Mouse (Mus musculus) neural tube, embryonic 11.5 days (tissue): ENCODE measurements around the gene Slc26a11. TPM values are rescaled to one million over a fixed set of nuclear protein-coding genes. Genes with fewer than 3 reads are reported as not detected.
"Not testable (repeated sequence)": the region's sequence is repeated elsewhere in the genome, so short reads cannot be mapped to it uniquely, and the experiment has no call there.

Experiments used
- ATAC-seq: fragments of 200-750 bp; cut with Nextera tagmentation; 2 replicates; pipeline ENCODE4 v1.8.0; 2017; ENCODE audit warnings: moderate number of reproducible peaks, mild to moderate bottlenecking, moderate TSS enrichment, moderate library complexity; ENCODE audit not compliant: insufficient read depth, low FRiP score, low TSS enrichment
- DNase-seq: peaks from one replicate; pipeline ENCODE4 v3.0.0-alpha.2; 2015; ENCODE audit warnings: low spot score
- H3K27ac ChIP-seq: fragments of 300-500 bp; sonication (generic); 2 replicates; pipeline ENCODE4 v1.5.1; 2014; ENCODE audit warnings: low read depth, mild to moderate bottlenecking, low read length
- H3K27me3 ChIP-seq: fragments of 300-500 bp; sonication (generic); 2 replicates; pipeline ENCODE4 v1.6.1; 2014; ENCODE audit warnings: mild to moderate bottlenecking, low read length, mixed read lengths; ENCODE audit not compliant: control insufficient read depth, insufficient read depth
- H3K36me3 ChIP-seq: fragments of 300-500 bp; sonication (generic); 2 replicates; pipeline ENCODE4 v1.6.1; 2014; ENCODE audit warnings: mild to moderate bottlenecking, low read length, moderate library complexity, mixed read lengths; ENCODE audit not compliant: control insufficient read depth, insufficient read depth
- H3K4me1 ChIP-seq: fragments of 300-500 bp; sonication (generic); 2 replicates; pipeline ENCODE4 v1.6.1; 2014; ENCODE audit warnings: low read length, mixed read lengths; ENCODE audit not compliant: control insufficient read depth, insufficient read depth
- H3K4me2 ChIP-seq: fragments of 300-500 bp; sonication (generic); 2 replicates; pipeline ENCODE4 v1.6.1; 2014; ENCODE audit warnings: low read depth, mild to moderate bottlenecking, moderate library complexity
- H3K4me3 ChIP-seq: fragments of 300-500 bp; sonication (generic); 2 replicates; pipeline ENCODE4 v1.5.1; 2014; ENCODE audit warnings: low read depth, low read length
- H3K9ac ChIP-seq: fragments of 300-500 bp; sonication (generic); 2 replicates; pipeline ENCODE4 v1.6.1; 2014; ENCODE audit warnings: mild to moderate bottlenecking, low read length
- H3K9me3 ChIP-seq: fragments of 300-500 bp; sonication (generic); 2 replicates; pipeline ENCODE4 v1.6.1; 2016; ENCODE audit warnings: low read length; ENCODE audit not compliant: control insufficient read depth
- WGBS: fragments of 180-500 bp; shearing (Covaris S2); extraction: QIAGEN DNeasy Blood & Tissue Kit; methylation state at CpG from one replicate; pipeline ENCODE4 v1.1.7; 2014; 5-methylcytosine and 5-hydroxymethylcytosine counted together
- polyA plus RNA-seq: library from polyadenylated mRNA; unstranded; fragments of >200 nt; fragmentation: Nextera tagmentation; extraction: Ambion mirVana; gene quantifications from 2 replicates; pipeline ENCODE4 v1.2.1, GENCODE M21; 2014

Slc26a11 gene
- polyA plus RNA-seq, 1 experiment from 2014 or later, result 4.3 TPM

- H3K4me3 ChIP-seq, result no peak overlapping the region
- DNase-seq (no peak), ATAC-seq (no peak)
- H3K4me2 ChIP-seq, result no peak overlapping the region
- H3K36me3 ChIP-seq, result no peaks in the 10 kb centered on the region; the same call in 1 of the 2 replicates
- H3K4me1 ChIP-seq, result no peaks in the 10 kb centered on the region
- WGBS, result 86% methylated on average over 1 of the region's 1 CpGs
- no peaks in the 10 kb centered on the region for H3K27me3 ChIP-seq
- H3K9ac ChIP-seq, result no peak overlapping the region
- no peaks in the 10 kb centered on the region for H3K9me3 ChIP-seq
- no peak overlapping the region for H3K27ac ChIP-seq
Measured at GRCm38 (mm10) chr11:119378551-119378950, 23.2 kb downstream of the Slc26a11 start.

- no peak overlapping the region for H3K27ac ChIP-seq
- H3K4me2 ChIP-seq, result no peak overlapping the region
- H3K36me3 ChIP-seq, result no peaks in the 10 kb centered on the region; the same call in 1 of the 2 replicates
- H3K27me3 ChIP-seq, result no peaks in the 10 kb centered on the region
- DNase-seq (no peak), ATAC-seq (no peak)
- no peak overlapping the region for H3K4me3 ChIP-seq
- H3K9me3 ChIP-seq, result no peaks in the 10 kb centered on the region
- H3K4me1 ChIP-seq, result no peaks in the 10 kb centered on the region
- whole genome bisulfite sequencing, result 90% methylated on average over 9 of the region's 9 CpGs
- no peak overlapping the region for H3K9ac ChIP-seq
Measured at GRCm38 (mm10) chr11:119381631-119382337, 26.4 kb downstream of the Slc26a11 start.

GRCm38 (mm10) chr11:119382338-119382850 is 27.0 kb downstream of the Slc26a11 start:
- Histone ChIP-seq H3K9ac (no peak overlapping the region), H3K4me1 (no peaks in the 10 kb centered on the region), H3K27ac (no peak overlapping the region), H3K9me3 (no peaks in the 10 kb centered on the region), H3K4me3 (no peak overlapping the region), H3K27me3 (no peaks in the 10 kb centered on the region), H3K4me2 (no peak overlapping the region), H3K36me3 (no peaks in the 10 kb centered on the region; the same call in 1 of the 2 replicates)
- ATAC-seq, result no peak
- no peak for DNase-seq
- WGBS, result 82% methylated on average over 6 of the region's 6 CpGs

- no peak overlapping the region for H3K9ac ChIP-seq
- H3K27ac ChIP-seq, result no peak overlapping the region
- 76% methylated on average over 4 of the region's 4 CpGs for WGBS
- no peak overlapping the region for H3K4me3 ChIP-seq
- DNase-seq, result no peak
- no peaks in the 10 kb centered on the region for H3K4me1 ChIP-seq
- no peak overlapping the region for H3K4me2 ChIP-seq
- peaks cover 7% of the 10 kb centered on the region for H3K27me3 ChIP-seq
- no peak for ATAC-seq
- H3K36me3 ChIP-seq, result no peaks in the 10 kb centered on the region
- H3K9me3 ChIP-seq, result no peaks in the 10 kb centered on the region
Measured at GRCm38 (mm10) chr11:119384904-119385303, 29.5 kb downstream of the Slc26a11 start.

- Histone ChIP-seq H3K36me3 (no peaks in the 10 kb centered on the region), H3K9ac (no peak overlapping the region), H3K27ac (no peak overlapping the region), H3K4me1 (peaks cover 5% of the 10 kb centered on the region; the same call in 1 of the 2 replicates), H3K4me2 (no peak overlapping the region), H3K9me3 (no peaks in the 10 kb centered on the region), H3K27me3 (peaks cover 21% of the 10 kb centered on the region), H3K4me3 (no peak overlapping the region)
- ATAC-seq, result no peak
- no peak for DNase-seq
- 95% methylated on average over 5 of the region's 5 CpGs for WGBS
Measured at GRCm38 (mm10) chr11:119386306-119386705, 30.9 kb downstream of the Slc26a11 start.

- H3K9ac ChIP-seq, H3K4me1 ChIP-seq, H3K4me2 ChIP-seq, ATAC-seq, H3K27ac ChIP-seq, H3K9me3 ChIP-seq, DNase-seq, H3K36me3 ChIP-seq, H3K4me3 ChIP-seq: not testable (repeated sequence)
- H3K27me3 ChIP-seq, result peaks cover 31% of the 10 kb centered on the region
- WGBS, result 25% methylated on average over 3 of the region's 3 CpGs
Measured at GRCm38 (mm10) chr11:119387273-119387672, 31.9 kb downstream of the Slc26a11 start.

- Histone ChIP-seq H3K27me3 (peaks cover 48% of the 10 kb centered on the region), H3K36me3 (no peaks in the 10 kb centered on the region), H3K9me3 (no peaks in the 10 kb centered on the region), H3K4me3 (peak overlapping the region; percentile 62), H3K4me1 (peaks cover 5% of the 10 kb centered on the region; the same call in 1 of the 2 replicates), H3K9ac (peak overlapping the region; percentile 42), H3K27ac (0 out of 2 replicates have a peak overlapping the region, but pooled peaks have one; percentile 4), H3K4me2 (peak overlapping the region; percentile 84)
- WGBS, result under 1% methylated on average over 35 of the region's 35 CpGs
- ATAC-seq (peak; percentile 35; the same call in 1 of the 2 replicates), DNase-seq (peak; percentile 78)
Measured at GRCm38 (mm10) chr11:119389851-119390270, 34.5 kb downstream of the Slc26a11 start.

GRCm38 (mm10) chr11:119390271-119391231 is 35.2 kb downstream of the Slc26a11 start:
- ATAC-seq (0 out of 2 replicates have a peak, but pooled peaks have one; percentile 35), DNase-seq (peak; percentile 53)
- peaks cover 55% of the 10 kb centered on the region for H3K27me3 ChIP-seq
- H3K36me3 ChIP-seq, result no peaks in the 10 kb centered on the region
- H3K9me3 ChIP-seq, result no peaks in the 10 kb centered on the region
- peaks cover 5% of the 10 kb centered on the region; the same call in 1 of the 2 replicates for H3K4me1 ChIP-seq
- peak overlapping the region; percentile 84 for H3K4me2 ChIP-seq
- peak overlapping the region; percentile 42 for H3K9ac ChIP-seq
- 2% methylated on average over 50 of the region's 53 CpGs for WGBS
- 0 out of 2 replicates have a peak overlapping the region, but pooled peaks have one; percentile 4 for H3K27ac ChIP-seq
- peak overlapping the region; percentile 62 for H3K4me3 ChIP-seq
